Mouse (Mus musculus): ENCODE data around the gene Naa80. TPM values are rescaled to one million over a fixed set of nuclear protein-coding genes. Genes with fewer than 3 reads are reported as not detected.

Gene Naa80
- polyA plus RNA-seq, 1 experiment from 2014 or later: 16.7 TPM

DNA sequence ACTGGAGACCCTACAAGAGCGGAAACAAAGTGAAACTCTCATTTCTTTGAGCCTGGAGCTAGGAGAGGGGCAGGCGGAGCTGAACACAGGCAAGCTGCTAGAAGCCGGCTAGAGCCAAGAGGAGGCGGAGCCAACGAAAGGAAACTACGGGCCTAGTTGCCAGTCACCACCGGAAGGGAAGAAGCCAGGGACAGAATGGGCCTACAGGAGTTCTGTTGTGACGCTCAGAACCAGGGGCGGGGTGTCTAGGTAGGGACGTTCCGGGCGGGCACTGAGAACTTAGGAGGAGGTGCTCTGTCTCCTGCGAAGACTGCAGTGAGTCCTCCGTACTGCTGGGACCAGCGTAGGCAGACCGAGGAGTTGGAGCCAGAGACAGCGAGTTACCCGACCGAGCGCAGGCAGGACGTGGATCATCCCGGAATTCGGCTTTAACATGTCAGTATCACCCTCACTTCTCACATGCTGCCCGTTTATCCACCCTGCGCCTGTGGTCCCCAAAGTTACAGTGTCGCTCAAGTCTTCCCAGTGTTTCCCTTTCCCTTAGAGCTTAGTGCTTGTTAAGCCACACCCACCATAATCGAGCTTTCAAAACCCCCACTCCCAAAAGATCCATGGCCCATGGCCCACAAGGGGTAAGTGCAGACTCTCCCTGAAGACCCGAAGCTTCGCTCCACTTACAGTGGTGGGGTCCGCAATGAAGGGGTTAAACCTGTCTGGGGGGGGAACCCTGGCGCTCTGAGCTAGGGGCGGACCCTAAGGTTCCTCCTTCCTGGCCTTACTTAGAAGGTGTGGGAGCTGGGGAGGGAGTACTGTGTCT is 2.0 kb downstream of the Naa80 start, which contains the start of gene Hyal3:
Hyal3 (plus strand) TSS at position 318 of the 817 bp plus-strand sequence.
- no peaks in the 10 kb centered on the region for H3K9me3 ChIP-seq (ENCODE audit: control insufficient read depth, low read length)
- H3K27me3 ChIP-seq (ENCODE audit: control insufficient read depth, insufficient read depth, low read length): no peaks in the 10 kb centered on the region
- peaks cover 7% of the 10 kb centered on the region for H3K36me3 ChIP-seq (ENCODE audit: control insufficient read depth, insufficient read depth, low read length)
- H3K4me1 ChIP-seq (ENCODE audit: control insufficient read depth, insufficient read depth, low read length): peaks cover 24% of the 10 kb centered on the region
- peak within 1 kb of the TSS; percentile 95 for H3K4me2 ChIP-seq (ENCODE audit: low read depth, severe bottlenecking)
- peak; percentile 36; the same call in 1 of the 2 replicates for ATAC-seq (ENCODE audit: insufficient number of reproducible peaks, low FRiP score, low TSS enrichment, low read depth)
- H3K4me3 ChIP-seq (ENCODE audit: low read depth, low read length): peak within 1 kb of the TSS; percentile 64
- 0% methylated on average over 32 of the region's 32 CpGs for WGBS
- DNase-seq (ENCODE audit: low spot score): peak; percentile 85
- peak within 1 kb of the TSS; percentile 88 for H3K27ac ChIP-seq (replicated peaks; ENCODE audit: low read depth, low read length)
- H3K9ac ChIP-seq (ENCODE audit: low read length): peak within 1 kb of the TSS; percentile 82

GRCm38 (mm10) chr9:107581584-107581983 is 2.9 kb downstream of the Naa80 start:
- DNase-seq (ENCODE audit: low spot score) (no peak), ATAC-seq (ENCODE audit: insufficient number of reproducible peaks, low FRiP score, low TSS enrichment, low read depth) (no peak)
- Histone ChIP-seq H3K27ac (replicated peaks; ENCODE audit: low read depth, low read length) (no peak overlapping the region), H3K4me2 (ENCODE audit: low read depth, severe bottlenecking) (peak overlapping the region; percentile 95), H3K36me3 (ENCODE audit: control insufficient read depth, insufficient read depth, low read length) (peaks cover 7% of the 10 kb centered on the region), H3K4me1 (ENCODE audit: control insufficient read depth, insufficient read depth, low read length) (peaks cover 18% of the 10 kb centered on the region), H3K9ac (ENCODE audit: low read length) (peak overlapping the region; percentile 82; the same call in 1 of the 2 replicates), H3K9me3 (ENCODE audit: control insufficient read depth, low read length) (no peaks in the 10 kb centered on the region), H3K27me3 (ENCODE audit: control insufficient read depth, insufficient read depth, low read length) (no peaks in the 10 kb centered on the region), H3K4me3 (ENCODE audit: low read depth, low read length) (peak overlapping the region; percentile 64)
- 75% methylated on average over 4 of the region's 4 CpGs for WGBS

DNA sequence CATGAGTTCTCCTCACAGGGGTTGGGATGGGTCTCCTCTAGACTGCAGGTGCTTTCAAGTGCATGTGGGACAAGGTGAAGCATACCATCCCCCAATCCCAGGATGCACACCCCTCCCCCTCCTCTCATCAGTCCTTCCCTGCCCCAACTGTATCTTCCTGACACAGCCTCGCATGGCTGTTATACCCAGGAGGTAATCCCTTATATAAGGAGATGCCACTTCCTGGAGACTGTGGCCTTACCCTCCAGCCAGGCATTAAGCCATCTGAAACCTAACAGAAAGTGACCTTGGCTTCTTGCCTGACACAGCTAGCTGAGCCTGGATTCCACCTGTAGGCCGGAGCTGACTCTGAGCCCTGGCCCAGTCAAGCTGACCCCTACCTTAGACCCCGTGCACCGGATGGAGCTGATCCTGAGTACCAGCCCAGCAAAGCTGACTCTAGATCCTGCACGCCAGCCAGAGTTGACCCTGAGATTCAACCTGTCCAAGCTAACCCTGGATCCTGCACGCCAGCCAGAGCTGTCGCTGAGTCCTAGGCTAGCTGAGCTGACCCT is 3.9 kb downstream of the Naa80 start:
- ATAC-seq (ENCODE audit: insufficient number of reproducible peaks, low FRiP score, low TSS enrichment, low read depth) (no peak), DNase-seq (ENCODE audit: low spot score) (no peak)
- WGBS: 92% methylated on average over 7 of the region's 7 CpGs
- Histone ChIP-seq H3K27ac (replicated peaks; ENCODE audit: low read depth, low read length) (no peak overlapping the region), H3K9ac (ENCODE audit: low read length) (no peak overlapping the region), H3K9me3 (ENCODE audit: control insufficient read depth, low read length) (no peaks in the 10 kb centered on the region), H3K4me3 (ENCODE audit: low read depth, low read length) (no peak overlapping the region), H3K4me1 (ENCODE audit: control insufficient read depth, insufficient read depth, low read length) (peaks cover 9% of the 10 kb centered on the region), H3K36me3 (ENCODE audit: control insufficient read depth, insufficient read depth, low read length) (peaks cover 7% of the 10 kb centered on the region), H3K27me3 (ENCODE audit: control insufficient read depth, insufficient read depth, low read length) (no peaks in the 10 kb centered on the region), H3K4me2 (ENCODE audit: low read depth, severe bottlenecking) (no peak overlapping the region)

DNA sequence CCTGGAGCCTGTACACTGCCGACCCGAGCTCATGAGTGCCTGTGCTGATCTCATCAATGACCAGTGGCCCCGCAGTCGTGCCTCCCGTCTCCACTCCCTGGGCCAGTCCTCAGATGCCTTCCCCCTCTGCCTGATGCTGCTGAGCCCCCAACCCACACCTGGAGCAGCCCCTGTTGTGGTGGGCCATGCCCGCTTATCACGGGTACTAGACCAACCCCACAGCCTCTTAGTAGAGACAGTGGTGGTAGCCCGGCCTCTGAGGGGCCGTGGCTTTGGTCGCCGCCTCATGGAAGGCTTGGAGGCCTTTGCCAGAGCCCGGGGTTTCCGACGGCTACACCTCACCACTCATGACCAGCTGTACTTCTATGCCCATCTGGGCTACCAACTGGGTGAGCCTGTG is 4.5 kb downstream of the Naa80 start:
- H3K36me3 ChIP-seq (ENCODE audit: control insufficient read depth, insufficient read depth, low read length): peaks cover 7% of the 10 kb centered on the region
- H3K4me1 ChIP-seq (ENCODE audit: control insufficient read depth, insufficient read depth, low read length): peaks cover 5% of the 10 kb centered on the region
- no peak overlapping the region for H3K4me3 ChIP-seq (ENCODE audit: low read depth, low read length)
- H3K9me3 ChIP-seq (ENCODE audit: control insufficient read depth, low read length): no peaks in the 10 kb centered on the region
- no peak for ATAC-seq (ENCODE audit: insufficient number of reproducible peaks, low FRiP score, low TSS enrichment, low read depth)
- DNase-seq (ENCODE audit: low spot score): no peak
- 94% methylated on average over 14 of the region's 14 CpGs for WGBS
- H3K4me2 ChIP-seq (ENCODE audit: low read depth, severe bottlenecking): no peak overlapping the region
- H3K9ac ChIP-seq (ENCODE audit: low read length): no peak overlapping the region
- no peaks in the 10 kb centered on the region for H3K27me3 ChIP-seq (ENCODE audit: control insufficient read depth, insufficient read depth, low read length)
- no peak overlapping the region for H3K27ac ChIP-seq (replicated peaks; ENCODE audit: low read depth, low read length)

GRCm38 (mm10) chr9:107586504-107586903 is 7.8 kb downstream of the Naa80 start:
- Histone ChIP-seq H3K4me1 (ENCODE audit: control insufficient read depth, insufficient read depth, low read length) (peaks cover 4% of the 10 kb centered on the region), H3K4me2 (ENCODE audit: low read depth, severe bottlenecking) (no peak overlapping the region), H3K9ac (ENCODE audit: low read length) (no peak overlapping the region), H3K27me3 (ENCODE audit: control insufficient read depth, insufficient read depth, low read length) (no peaks in the 10 kb centered on the region), H3K36me3 (ENCODE audit: control insufficient read depth, insufficient read depth, low read length) (peaks cover 21% of the 10 kb centered on the region), H3K9me3 (ENCODE audit: control insufficient read depth, low read length) (no peaks in the 10 kb centered on the region), H3K27ac (replicated peaks; ENCODE audit: low read depth, low read length) (no peak overlapping the region), H3K4me3 (ENCODE audit: low read depth, low read length) (no peak overlapping the region)
- ATAC-seq (ENCODE audit: insufficient number of reproducible peaks, low FRiP score, low TSS enrichment, low read depth) (no peak), DNase-seq (ENCODE audit: low spot score) (no peak)
- WGBS: 90% methylated on average over 5 of the region's 5 CpGs

DNA sequence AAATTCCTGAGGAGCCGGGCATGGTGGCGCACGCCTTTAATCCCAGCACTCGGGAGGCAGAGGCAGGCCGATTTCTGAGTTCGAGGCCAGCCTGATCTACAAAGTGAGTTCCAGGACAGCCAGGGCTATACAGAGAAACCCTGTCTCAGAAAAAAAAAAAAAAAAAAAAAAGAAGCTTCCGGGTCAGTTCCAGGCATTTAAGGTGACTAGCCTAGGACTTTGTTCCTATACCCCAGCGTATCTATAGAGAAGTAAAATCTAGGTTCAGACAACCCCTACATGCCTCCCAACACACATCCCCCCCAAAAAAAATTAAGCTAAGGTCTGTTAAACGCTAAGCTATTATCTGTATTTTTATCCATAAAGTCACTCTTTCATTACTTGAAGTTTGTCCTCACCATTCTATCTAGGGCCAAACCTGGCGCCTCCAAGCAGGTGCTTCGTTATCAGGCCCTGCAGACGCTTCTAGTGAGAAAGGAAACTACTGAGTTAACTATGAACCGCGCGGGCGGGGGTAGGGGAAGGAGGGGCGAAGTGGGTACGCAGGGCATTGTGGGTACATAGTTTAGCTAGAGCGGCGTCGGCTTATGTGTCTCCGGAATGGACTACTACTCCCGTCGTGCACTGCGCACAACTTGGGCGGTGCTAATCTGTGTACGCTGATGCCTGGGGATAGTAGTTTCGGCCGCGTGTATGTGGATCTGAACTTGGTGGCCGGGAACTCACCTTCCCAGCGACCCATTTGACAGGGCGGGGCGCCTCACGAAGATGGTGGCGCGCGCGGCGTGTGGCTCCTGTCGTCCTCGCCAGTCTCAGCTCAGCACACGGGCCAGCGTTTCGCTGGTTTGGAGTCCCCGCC is 8.5 kb downstream of the Naa80 start, which contains the start of gene Ifrd2:
Ifrd2 (plus strand) TSS at position 669 of the 859 bp plus-strand sequence.
- H3K36me3 ChIP-seq (ENCODE audit: control insufficient read depth, insufficient read depth, low read length): peaks cover 24% of the 10 kb centered on the region
- H3K9me3 ChIP-seq (ENCODE audit: control insufficient read depth, low read length): no peaks in the 10 kb centered on the region
- H3K4me3 ChIP-seq (ENCODE audit: low read depth, low read length): peak within 1 kb of the TSS; percentile 78
- H3K27ac ChIP-seq (replicated peaks; ENCODE audit: low read depth, low read length): 0 out of 2 replicates have a peak within 1 kb of the TSS, but pooled peaks have one; percentile 30
- peaks cover 4% of the 10 kb centered on the region for H3K4me1 ChIP-seq (ENCODE audit: control insufficient read depth, insufficient read depth, low read length)
- no peaks in the 10 kb centered on the region for H3K27me3 ChIP-seq (ENCODE audit: control insufficient read depth, insufficient read depth, low read length)
- WGBS: 15% methylated on average over 46 of the region's 46 CpGs
- H3K4me2 ChIP-seq (ENCODE audit: low read depth, severe bottlenecking): peak within 1 kb of the TSS; percentile 56
- H3K9ac ChIP-seq (ENCODE audit: low read length): peak within 1 kb of the TSS; percentile 70
- ATAC-seq (ENCODE audit: insufficient number of reproducible peaks, low FRiP score, low TSS enrichment, low read depth) (peak; percentile 96), DNase-seq (ENCODE audit: low spot score) (peak; percentile 97)

GRCm38 (mm10) chr9:107587833-107588639 is 9.3 kb downstream of the Naa80 start:
- no peak overlapping the region for H3K27ac ChIP-seq (replicated peaks; ENCODE audit: low read depth, low read length)
- DNase-seq (ENCODE audit: low spot score) (no peak), ATAC-seq (ENCODE audit: insufficient number of reproducible peaks, low FRiP score, low TSS enrichment, low read depth) (peak; percentile 52)
- peak overlapping the region; percentile 56 for H3K4me2 ChIP-seq (ENCODE audit: low read depth, severe bottlenecking)
- peaks cover 23% of the 10 kb centered on the region for H3K36me3 ChIP-seq (ENCODE audit: control insufficient read depth, insufficient read depth, low read length)
- WGBS: 3% methylated on average over 33 of the region's 33 CpGs
- H3K9ac ChIP-seq (ENCODE audit: low read length): peak overlapping the region; percentile 70
- no peaks in the 10 kb centered on the region for H3K9me3 ChIP-seq (ENCODE audit: control insufficient read depth, low read length)
- H3K4me1 ChIP-seq (ENCODE audit: control insufficient read depth, insufficient read depth, low read length): peaks cover 4% of the 10 kb centered on the region
- no peaks in the 10 kb centered on the region for H3K27me3 ChIP-seq (ENCODE audit: control insufficient read depth, insufficient read depth, low read length)
- peak overlapping the region; percentile 78 for H3K4me3 ChIP-seq (ENCODE audit: low read depth, low read length)

Measured in limb, embryonic 11.5 days (tissue).